Mouse (Mus musculus): ENCODE data around the gene Vps37b. TPM values are rescaled to one million over a fixed set of nuclear protein-coding genes. Genes with fewer than 3 reads are reported as not detected.

Gene Vps37b
- total RNA-seq, 1 experiment from 2014 or later: 75.2 TPM

DNA sequence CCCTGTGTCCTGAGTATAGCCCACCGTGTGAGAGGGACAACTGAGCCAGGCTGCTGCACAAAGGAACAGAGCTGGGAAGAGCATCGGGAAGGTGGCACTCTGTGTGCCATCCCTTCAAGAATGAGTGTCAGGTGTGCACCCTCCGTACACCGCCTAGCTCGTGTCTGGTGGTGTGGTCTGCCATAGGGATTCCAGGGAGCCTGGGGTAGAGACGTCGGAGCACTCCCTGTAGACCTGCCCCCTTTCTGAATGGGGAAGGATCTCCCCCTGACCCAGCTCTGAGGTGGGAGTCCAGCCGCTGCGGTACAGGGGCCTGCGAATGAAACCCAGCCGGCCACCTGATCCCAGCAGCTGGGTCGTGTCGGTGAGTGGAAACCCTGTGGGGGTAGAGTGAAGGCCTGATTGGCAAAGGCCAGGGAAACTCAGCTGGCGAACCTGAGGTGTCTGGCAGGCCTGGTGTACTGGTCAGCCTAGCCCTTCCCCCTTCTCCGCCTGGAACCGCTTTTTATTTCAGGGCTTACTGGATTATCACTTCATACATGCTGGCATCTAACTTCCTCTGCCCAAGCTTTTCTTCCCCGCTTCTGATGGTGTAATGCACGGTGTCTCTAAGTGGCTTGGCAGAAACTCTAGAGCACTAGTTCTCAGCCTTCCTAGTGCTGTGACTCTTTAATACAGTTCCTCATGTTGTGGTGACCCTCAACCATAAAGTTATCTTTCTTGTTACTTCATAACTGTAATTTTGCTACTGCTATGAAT, 52.7 kb downstream of the Vps37b start:
- no peak for DNase-seq

- DNase-seq: no peak
Measured at GRCm38 (mm10) chr5:123978131-123978530, 53.9 kb downstream of the Vps37b start.

- DNase-seq: no peak
Measured at GRCm38 (mm10) chr5:123977231-123977630, 54.8 kb downstream of the Vps37b start.

DNA sequence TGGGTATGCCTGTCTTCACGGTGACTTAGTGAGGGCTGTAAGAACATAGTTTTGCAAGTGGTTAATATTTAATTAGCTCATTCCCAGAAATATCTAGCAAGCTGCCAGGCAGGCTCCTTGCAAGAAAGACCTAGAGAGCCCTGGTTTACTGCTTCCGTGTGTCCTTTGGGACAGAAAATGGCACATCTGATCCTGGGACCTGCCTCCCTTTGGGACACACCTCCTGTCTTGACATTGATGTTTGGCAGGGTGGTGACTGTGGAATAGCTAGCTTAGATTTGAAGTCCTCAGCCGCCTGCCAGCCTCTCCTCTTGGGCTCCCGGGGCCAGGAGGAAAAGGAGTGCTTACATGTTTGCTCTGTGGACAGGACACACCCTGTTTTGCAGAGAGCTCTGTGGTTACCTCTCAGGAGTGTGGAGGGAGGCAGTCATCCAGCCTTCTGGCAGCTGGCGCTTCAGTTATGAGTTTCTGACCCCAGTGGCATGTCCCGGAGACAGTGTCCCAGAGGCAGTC, 56.3 kb downstream of the Vps37b start:
- no peak for DNase-seq

DNA sequence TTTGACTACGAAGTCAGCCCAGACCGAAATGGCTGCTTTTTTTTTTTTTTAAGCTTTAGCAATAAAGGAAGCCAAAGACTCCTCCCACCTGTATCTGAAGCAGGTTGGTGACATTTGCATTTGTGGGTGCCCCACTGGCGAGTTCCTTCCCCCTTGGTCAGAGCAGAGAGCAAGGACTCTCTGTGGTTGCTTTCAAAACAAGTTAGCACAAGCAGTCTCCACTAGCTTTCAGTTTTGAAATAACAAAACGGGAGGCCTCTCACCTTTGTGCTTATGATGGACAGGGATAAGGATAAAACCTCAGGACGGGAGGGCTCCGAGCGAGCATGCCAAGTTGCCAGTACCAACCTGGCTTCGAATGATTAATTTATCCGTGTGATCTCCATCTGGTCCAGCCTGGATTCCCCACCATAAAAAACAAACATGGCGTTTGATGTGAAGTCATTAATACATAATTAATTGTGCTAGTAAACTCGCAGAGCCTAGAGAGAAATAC, 57.4 kb downstream of the Vps37b start:
- no peak for DNase-seq

GRCm38 (mm10) chr5:123974179-123974485, 57.9 kb downstream of the Vps37b start:
- no peak for DNase-seq

GRCm38 (mm10) chr5:123973299-123974178, 58.5 kb downstream of the Vps37b start, which contains the start of gene Hip1r:
Hip1r (plus strand) TSS chr5:123973628.
- DNase-seq: peak; percentile 85

DNA sequence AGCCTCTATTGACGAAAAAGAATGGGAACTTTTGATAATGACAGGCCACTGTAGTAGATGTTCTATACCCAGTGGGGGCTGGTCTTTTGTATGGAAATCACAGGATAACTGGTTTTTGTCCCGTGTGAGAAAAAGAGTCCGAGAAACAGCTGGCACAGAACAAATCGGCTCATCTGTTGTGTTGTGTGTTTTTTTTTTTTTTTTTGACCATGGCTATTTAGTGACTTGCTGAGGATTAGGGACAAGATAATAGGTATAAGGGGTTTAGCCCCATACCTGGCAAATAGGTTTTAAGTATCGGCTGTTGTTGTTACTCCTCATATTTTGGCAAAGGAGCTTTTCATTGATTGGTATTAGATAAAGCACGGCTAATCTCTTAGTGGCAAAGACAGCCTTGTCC, 59.6 kb downstream of the Vps37b start:
- no peak for DNase-seq

GRCm38 (mm10) chr5:123970576-123970975, 61.5 kb downstream of the Vps37b start:
- no peak for DNase-seq

DNA sequence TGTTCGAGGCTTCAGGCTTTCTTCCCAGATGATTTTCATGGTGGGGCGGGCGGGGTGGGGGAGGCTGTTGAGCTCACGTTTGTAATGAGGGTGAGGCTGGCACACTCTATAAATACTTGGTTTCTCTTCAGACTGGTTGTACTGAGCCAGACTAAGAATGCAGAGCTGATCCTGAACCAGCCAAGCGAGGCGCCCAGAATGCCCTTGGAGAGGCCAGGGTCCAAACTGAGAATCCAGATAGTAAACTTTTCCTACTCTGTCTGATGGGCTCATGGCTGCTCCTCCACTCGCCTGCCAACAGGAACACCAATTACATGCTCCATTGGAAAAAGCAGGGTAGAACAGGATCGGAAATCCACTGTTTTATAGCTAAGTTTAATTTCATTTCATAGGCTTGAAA, 62.9 kb downstream of the Vps37b start:
- no peak for DNase-seq

- DNase-seq: no peak
Measured at GRCm38 (mm10) chr5:123968468-123968867, 63.6 kb downstream of the Vps37b start.

GRCm38 (mm10) chr5:123966759-123967158, 65.3 kb downstream of the Vps37b start:
- no peak for DNase-seq

- DNase-seq: no peak
Measured at GRCm38 (mm10) chr5:123964208-123964607, 67.9 kb downstream of the Vps37b start.

GRCm38 (mm10) chr5:123961046-123961445, 71.0 kb downstream of the Vps37b start:
- no peak for DNase-seq

DNA sequence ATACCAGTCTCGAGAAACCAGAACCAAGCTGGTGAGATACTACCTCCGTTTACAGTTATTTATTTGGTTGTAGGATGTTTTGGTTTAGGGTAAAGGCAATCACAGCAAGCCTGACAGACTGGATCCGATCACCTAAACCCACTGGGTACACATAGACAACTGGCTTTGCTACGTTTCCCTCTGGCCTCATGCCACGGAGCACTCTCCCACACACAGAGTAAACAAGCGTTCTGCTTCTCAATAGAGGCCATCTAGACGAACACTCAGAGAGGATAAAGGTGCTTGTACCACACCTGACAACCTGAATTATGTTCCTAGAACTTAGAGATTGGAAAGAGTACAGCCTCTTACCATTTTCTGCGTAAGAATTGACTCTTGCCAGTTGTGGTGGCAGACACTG, 71.9 kb downstream of the Vps37b start:
- DNase-seq: no peak

DNA sequence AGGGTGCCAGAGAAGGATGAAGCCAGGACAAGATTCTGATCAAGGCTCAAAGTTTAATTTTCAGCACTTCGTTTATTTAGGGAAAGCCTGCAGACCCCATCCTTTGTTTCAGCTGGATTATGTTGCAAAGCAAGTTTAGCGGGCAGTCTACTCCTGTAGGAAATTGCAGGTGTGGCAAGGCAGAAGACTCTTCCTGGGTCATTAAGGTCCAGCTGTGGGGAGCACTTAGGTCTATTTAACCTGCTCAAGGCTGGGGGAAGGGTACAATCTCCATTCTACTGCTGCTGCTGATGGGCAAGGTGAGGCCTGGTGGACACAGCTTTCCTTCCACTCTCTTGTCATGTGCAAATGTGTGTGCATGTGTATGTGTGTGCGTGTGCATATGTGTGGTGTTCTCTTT, 73.1 kb downstream of the Vps37b start:
- DNase-seq: no peak

GRCm38 (mm10) chr5:123957213-123957612, 74.9 kb downstream of the Vps37b start:
- DNase-seq: no peak

Small RNA genes within 50 kb of the gene (microRNA-seq; reads per million reads assigned to microRNA genes)
- gene Mir7032: 0 reads per million in 2 experiments

Other genes with a start within 250 kb of the Vps37b start
- 0.48 and 1.4 TPM in 2 replicates for gene Hcar2, start 166.8 kb downstream of the Vps37b start, total RNA-seq (2021)
- gene Hcar1, start 152.2 kb downstream of the Vps37b start, total RNA-seq (2021): 3.7 and 5.3 TPM in 2 replicates
- gene Denr, start 125.1 kb downstream of the Vps37b start, total RNA-seq (2021): 65.3 and 87.6 TPM in 2 replicates
- gene Gm43518, start 104.9 kb downstream of the Vps37b start, total RNA-seq (2021): 1.9 TPM in 1 of 2 replicates, not detected in the other
- 4.9 and 5.0 TPM in 2 replicates for gene Ccdc62, start 101.6 kb downstream of the Vps37b start, total RNA-seq (2021)
- gene Hip1r, start 58.6 kb downstream of the Vps37b start, total RNA-seq (2021): 17.9 and 18.3 TPM in 2 replicates
- gene Abcb9, start 63.5 kb upstream of the Vps37b start, total RNA-seq (2021): 10.8 and 11.8 TPM in 2 replicates
- gene Ogfod2, start 80.0 kb upstream of the Vps37b start, total RNA-seq (2021): 44.7 and 55.0 TPM in 2 replicates
- 56.9 and 86.5 TPM in 2 replicates for gene Arl6ip4, start 83.8 kb upstream of the Vps37b start, total RNA-seq (2021)
- gene Pitpnm2, start 217.5 kb upstream of the Vps37b start, total RNA-seq (2021): 62.5 and 83.8 TPM in 2 replicates